Mouse (Mus musculus): ENCODE results near the gene Timm10.

Gene Timm10

DNA sequence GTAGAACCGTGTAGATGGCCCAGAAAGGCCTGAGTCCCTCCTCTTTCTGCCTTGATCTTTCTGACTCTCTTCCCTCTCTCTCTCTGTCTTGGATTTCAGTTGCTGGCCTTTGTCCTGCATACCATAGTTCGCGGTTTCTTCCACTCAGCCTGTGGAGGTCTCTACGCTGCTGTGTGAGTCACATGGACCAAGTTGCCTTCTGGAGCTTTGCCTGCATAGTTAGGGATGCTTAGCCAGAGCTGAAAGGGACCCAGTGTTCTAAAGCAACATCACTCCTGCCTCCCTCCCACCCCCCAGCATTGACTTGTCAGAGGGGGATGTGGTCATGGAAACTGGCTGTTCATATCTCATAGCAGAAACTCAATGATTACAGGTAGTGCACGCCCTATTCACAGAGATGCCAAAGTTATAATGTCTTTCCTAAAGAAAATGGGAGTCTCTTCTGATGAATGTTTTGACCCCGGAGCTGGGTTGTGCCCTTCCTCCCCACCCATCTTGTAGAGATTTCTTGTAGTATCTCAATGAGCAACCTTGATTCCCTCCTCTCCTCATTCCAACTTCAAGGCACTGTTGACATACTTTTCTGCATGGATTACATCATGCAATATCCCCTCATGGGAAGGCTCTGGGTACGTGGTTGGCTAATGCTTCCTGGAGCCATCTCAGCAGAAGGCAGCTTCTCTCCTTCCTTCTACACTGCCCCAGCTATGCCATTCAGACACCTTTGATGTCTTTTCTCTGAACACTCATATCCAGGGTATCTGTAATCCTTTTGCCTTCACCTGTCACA is 33.4 kb downstream of the Timm10 start:
- no peak for DNase-seq (ENCODE audit: low spot score in 2 of 2)

DNA sequence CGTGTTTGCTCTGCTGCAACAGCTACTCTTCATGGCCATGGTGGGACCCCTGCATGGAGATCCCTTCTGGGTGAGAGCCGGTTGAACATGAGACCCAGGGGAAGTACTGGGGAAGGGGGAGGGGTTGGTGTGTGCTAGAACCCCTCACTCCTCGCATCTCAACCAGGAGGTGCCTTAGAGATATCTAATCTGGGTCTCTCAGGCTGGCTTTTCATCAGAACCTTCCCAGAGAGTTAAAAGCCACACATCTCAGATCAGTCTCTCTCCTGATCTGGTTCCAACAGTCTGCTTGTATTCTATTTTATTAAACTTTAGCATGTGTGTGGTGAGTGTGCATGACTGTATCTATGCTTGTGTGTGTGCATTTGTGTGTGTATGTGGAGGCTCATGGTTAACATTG is 34.6 kb downstream of the Timm10 start:
- no peak for DNase-seq (ENCODE audit: low spot score in 2 of 2)

DNA sequence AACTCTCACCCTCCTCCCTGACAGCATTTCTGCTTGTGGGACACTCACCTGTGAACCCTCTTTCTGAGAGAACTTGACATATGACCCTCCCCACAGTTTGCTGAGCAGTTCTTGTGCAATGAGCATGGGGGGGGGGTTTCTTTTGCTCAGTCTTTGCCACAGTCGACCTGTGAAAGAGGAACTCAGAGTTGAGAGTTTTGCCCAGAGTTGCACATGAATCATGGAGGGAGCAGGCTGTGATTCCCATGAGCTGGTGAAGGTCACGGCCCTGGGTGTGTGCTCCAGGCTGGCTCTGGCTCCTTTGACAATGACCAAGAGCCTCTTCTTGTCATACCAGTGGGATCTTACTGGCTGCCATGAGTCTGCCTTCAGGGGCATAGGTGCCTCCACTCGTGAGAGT is 35.4 kb downstream of the Timm10 start:
- no peak for DNase-seq (ENCODE audit: low spot score in 2 of 2)

DNA sequence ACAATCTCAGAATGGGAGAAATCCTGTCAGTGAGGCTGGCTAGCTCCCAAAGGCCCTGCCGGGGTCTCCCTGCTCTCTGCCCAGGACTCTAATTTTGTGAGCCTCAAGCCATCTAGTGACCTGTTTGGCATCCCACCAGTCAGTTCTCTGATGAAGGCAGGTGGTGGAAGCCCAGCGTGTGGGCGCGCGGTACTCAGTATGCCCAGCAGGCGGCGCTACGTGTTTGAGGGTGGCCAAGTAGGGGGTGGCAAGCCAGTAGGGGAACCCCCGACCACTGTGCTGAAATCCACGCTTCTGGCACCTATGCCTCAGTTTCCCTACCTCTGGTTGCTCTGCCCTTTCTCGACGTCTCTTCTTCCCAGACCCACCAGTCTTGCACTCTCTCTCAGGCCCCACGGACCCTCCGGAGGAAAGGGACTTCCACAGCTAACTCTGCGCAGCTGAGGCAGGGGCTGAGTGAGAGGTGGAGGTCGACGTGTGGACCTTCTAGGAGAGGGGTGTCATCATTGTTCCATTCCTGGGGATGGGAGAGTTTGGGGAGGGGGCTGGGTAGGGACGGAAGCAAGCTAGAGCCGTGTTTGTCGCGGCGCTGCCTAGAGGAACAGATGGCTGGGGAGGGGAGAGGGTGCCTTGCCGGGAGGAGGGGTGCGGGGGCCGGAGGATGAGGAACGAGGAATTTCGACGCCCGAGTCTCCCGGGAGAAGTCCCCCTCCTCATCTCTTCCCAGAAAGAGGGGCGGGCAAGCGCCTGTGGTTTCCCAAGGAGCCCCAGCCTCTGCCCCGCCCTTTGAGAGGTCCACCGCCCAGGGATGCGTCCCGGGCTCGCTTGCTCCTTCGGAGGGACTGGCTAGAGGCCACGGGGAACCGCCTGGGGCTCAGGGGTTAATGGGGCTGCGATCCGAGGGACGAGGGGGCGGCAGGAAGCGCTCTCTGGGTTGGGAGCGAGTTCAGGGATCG is 39.1 kb downstream of the Timm10 start:
- no peak for DNase-seq (ENCODE audit: low spot score in 2 of 2)

DNA sequence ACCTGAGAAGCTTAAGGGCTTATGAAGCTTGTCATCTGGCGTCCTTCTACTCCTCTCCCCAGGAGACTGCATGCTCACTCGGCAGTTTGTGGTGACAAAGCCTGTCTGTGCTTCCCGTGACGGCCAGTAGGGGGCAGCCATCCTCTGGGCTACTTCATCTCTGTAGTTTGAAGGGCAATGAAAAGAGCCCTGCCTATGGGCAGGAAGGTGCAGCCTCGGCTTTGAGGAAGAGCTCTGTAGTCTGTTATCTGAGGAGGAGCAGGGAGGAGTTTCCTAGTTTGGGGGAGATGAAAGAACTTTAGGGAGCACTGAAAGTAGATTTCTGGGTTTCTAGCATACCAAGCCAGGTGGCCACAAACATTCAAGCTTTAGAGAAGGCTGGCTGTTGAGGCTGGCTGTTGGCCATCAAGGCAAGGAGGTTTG is 41.7 kb downstream of the Timm10 start:
- DNase-seq (ENCODE audit: low spot score in 2 of 2), result peak; percentile 68 to 74

DNA sequence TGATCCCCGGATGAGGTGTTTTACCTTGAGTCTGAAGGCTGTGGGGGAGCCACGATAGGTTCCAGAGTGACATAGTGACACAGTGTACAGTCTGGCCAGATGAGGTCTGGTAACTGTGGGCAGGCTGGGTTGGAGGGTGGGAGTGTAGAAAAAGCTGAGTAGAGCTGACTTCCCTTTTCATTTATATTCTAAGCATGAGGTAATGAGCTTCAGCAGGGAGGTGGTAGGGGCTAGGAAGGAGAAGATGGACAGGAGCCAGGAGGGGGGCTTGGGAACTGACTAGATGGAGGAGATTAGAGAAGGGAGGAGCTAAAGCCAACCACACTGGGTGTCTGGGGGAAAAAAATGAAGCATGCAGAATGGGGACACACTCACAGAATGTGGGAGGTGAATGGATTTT is 42.2 kb downstream of the Timm10 start:
- DNase-seq (ENCODE audit: low spot score in 2 of 2), result no peak

DNA sequence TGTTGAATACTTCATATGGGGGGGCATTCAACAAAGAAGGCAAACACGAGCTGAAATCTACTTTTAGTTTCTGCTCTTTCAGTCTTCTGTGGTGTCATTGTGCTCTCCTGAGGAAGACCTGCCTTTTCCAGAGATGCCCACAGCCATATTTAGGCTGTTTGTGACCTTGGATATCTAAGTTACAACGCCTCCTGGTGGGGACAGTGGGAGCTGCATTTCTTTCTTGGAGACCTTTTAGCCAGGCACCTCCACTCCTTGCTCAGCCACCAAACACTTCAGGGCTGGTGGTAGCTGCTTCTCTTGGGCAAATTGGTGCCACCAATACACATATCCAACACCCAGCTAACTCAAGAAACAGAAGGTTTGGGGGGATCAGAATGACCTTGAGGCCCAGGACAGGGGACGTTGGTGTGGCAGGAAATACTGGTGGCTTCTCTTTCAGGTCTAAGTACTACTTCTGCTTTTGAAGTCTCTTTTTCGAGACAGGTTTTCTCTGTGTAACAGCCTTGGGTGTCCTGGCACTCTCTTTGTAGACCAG is 43.9 kb downstream of the Timm10 start:
- DNase-seq (ENCODE audit: low spot score in 2 of 2), result no peak

DNA sequence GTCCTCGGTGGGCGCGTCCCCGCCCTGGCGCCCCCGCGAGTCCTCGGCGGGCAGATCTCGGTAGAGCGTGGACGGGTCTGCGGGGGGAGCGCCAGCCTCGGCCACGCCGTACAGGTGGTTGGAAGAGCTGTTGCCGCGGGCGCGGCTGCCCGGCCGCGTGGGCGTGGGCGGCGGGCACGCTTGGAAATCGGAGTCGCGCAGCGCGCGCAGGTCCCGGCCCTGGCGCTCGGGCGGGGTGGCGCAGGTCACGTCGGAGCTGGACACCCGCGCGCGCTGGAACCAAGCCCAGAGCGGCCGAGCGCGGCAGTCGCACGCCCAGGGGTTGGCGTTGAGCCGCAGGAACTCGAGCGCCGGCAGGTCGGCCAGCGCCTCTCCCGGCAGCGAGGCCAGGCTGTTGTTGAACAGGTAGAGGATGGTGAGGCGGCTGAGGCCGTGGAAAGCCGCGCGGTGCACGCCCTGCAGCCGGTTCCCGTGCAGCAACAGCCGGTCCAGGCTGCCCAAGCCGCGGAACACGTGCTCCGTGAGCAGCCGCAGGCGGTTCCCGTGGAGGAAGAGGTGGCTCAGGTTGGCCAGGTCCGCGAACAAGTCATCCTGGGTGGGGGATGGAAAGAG is 45.4 kb downstream of the Timm10 start:
- DNase-seq (ENCODE audit: low spot score in 2 of 2), result no peak

DNA sequence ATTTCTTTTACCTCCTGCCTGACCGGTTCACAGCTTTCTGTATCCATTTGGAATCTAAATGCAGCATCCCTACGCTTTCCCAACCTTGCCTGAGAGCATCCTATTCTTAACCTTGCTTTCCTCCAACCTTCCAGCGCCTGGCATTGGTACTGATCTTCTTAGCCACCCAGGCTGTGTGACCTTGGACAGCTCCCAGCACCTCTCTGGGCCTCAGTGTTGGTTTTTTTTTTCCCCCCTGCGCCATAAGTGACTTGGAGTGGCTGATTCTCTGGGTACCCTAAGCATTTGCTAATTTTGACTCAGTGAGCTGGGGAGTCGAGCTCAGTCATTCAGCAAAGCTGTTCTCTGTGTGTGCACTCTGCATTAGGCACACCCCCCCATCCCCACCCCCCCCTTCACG is 49.0 kb downstream of the Timm10 start:
- DNase-seq (ENCODE audit: low spot score in 2 of 2), result no peak
